Mouse (Mus musculus) hindbrain, embryonic 15.5 days (tissue): ENCODE measurements around the gene Slc25a1. TPM values are rescaled to one million over a fixed set of nuclear protein-coding genes. Genes with fewer than 3 reads are reported as not detected.

Experiments
- ATAC-seq: fragments of 200-750 bp; cut with Nextera tagmentation; 2 replicates; pipeline ENCODE4 v1.8.0; 2017; ENCODE audit warnings: low read depth, moderate number of reproducible peaks, moderate TSS enrichment; ENCODE audit not compliant: low FRiP score
- H3K27ac ChIP-seq: fragments of 300-500 bp; sonication (generic); replicated peaks from 2 replicates; pipeline ENCODE4 v1.5.1; 2015; ENCODE audit warnings: mild to moderate bottlenecking, inconsistent platforms
- H3K27me3 ChIP-seq: fragments of 300-500 bp; sonication (generic); 2 replicates; pipeline ENCODE4 v1.6.1; 2015; ENCODE audit warnings: control low read depth, inconsistent platforms
- H3K36me3 ChIP-seq: fragments of 300-500 bp; sonication (generic); 2 replicates; pipeline ENCODE4 v1.6.1; 2015; ENCODE audit warnings: control low read depth, inconsistent platforms
- H3K4me1 ChIP-seq: fragments of 300-500 bp; sonication (generic); replicated peaks from 2 replicates; pipeline ENCODE4 v1.6.1; 2015; ENCODE audit warnings: control low read depth, inconsistent platforms
- H3K4me2 ChIP-seq: fragments of 300-500 bp; sonication (generic); 2 replicates; pipeline ENCODE4 v1.6.1; 2015; ENCODE audit warnings: moderate library complexity, mild to moderate bottlenecking, inconsistent platforms
- H3K4me3 ChIP-seq: fragments of 300-500 bp; sonication (generic); 2 replicates; pipeline ENCODE4 v1.5.1; 2015; ENCODE audit warnings: mild to moderate bottlenecking, inconsistent platforms
- H3K9ac ChIP-seq: fragments of 300-500 bp; sonication (generic); 2 replicates; pipeline ENCODE4 v1.6.1; 2015; ENCODE audit warnings: inconsistent platforms
- H3K9me3 ChIP-seq: fragments of 300-500 bp; sonication (generic); 2 replicates; pipeline ENCODE4 v1.6.1; 2016; ENCODE audit warnings: control low read depth, inconsistent platforms
- WGBS: fragments of 180-500 bp; shearing (Covaris S2); methylation state at CpG from one replicate; pipeline ENCODE4 v1.1.7; 2015; 5-methylcytosine and 5-hydroxymethylcytosine counted together
- polyA plus RNA-seq: library from polyadenylated mRNA; unstranded; fragments of >200 nt; fragmentation: Nextera tagmentation; extraction: Ambion mirVana; gene quantifications from 2 replicates; pipeline ENCODE4 v1.2.1, GENCODE M21; 2015

The Slc25a1 gene
- polyA plus RNA-seq, 1 experiment from 2014 or later: 203 TPM

GRCm38 (mm10) chr16:17936776-17937175, 8.8 kb upstream of the Slc25a1 start:
- Histone ChIP-seq H3K36me3 (no peaks in the 10 kb centered on the region), H3K4me3 (no peak overlapping the region), H3K9ac (no peak overlapping the region), H3K27me3 (no peaks in the 10 kb centered on the region), H3K4me2 (no peak overlapping the region), H3K4me1 (no peaks in the 10 kb centered on the region), H3K9me3 (no peaks in the 10 kb centered on the region), H3K27ac (no peak overlapping the region)
- no peak for ATAC-seq
- 82% methylated on average over 10 of the region's 10 CpGs for WGBS

- Histone ChIP-seq H3K4me3 (no peak overlapping the region), H3K36me3 (no peaks in the 10 kb centered on the region), H3K4me1 (no peaks in the 10 kb centered on the region), H3K27ac (no peak overlapping the region), H3K4me2 (no peak overlapping the region), H3K9ac (no peak overlapping the region), H3K9me3 (no peaks in the 10 kb centered on the region), H3K27me3 (no peaks in the 10 kb centered on the region)
- 71% methylated on average over 3 of the region's 3 CpGs for WGBS
- ATAC-seq: no peak
These were observed 6.5 kb upstream of the Slc25a1 start for GRCm38 (mm10) chr16:17934445-17934910.

DNA sequence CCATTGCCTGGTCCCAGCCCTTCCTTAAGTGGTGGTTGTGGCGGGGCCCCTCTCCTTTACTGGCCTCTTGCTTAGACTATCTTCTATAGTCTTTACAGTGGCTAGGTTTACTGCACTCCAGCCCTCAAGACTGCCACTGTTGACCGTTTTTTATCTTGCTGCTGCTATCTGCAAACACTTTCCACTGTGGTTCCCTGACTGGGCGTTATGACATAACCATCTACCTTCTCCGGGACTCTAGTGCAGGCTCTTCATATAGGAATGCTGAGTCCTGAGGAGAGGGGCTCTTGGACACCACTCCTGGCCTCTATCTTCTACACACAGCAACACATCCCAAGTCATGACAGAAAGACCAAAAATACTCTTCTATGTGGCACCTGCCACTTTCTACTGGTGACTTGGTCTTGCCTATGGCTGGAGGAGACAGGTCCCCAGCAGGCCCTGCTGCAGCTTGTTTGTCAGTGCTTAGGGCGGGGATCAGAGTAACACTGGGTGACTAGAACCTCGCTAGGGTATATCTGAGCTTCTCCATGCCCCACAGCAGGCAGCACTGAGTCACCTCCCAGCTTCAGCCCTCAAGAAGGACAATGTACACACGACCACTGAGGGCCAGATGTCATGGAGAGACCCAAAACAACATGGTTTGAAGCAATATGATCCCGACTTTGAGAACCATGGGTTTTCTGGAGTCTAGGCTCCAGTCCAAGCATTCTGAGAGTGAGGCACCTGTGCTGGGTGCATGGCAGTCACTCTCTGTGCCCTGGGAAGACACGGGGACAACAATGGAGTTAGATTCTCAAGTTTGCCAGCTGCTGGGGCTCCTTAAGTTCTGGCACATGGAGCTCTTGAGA, 5.8 kb upstream of the Slc25a1 start:
- no peaks in the 10 kb centered on the region for H3K9me3 ChIP-seq
- H3K9ac ChIP-seq: no peak overlapping the region
- no peak for ATAC-seq
- no peaks in the 10 kb centered on the region for H3K27me3 ChIP-seq
- no peaks in the 10 kb centered on the region for H3K36me3 ChIP-seq
- peaks cover 2% of the 10 kb centered on the region for H3K4me1 ChIP-seq
- 70% methylated on average over 9 of the region's 9 CpGs for WGBS
- H3K4me3 ChIP-seq: no peak overlapping the region
- H3K4me2 ChIP-seq: no peak overlapping the region
- H3K27ac ChIP-seq: no peak overlapping the region

- peaks cover 8% of the 10 kb centered on the region for H3K4me1 ChIP-seq
- no peaks in the 10 kb centered on the region for H3K9me3 ChIP-seq
- H3K36me3 ChIP-seq: no peaks in the 10 kb centered on the region
- no peak overlapping the region for H3K4me2 ChIP-seq
- H3K27ac ChIP-seq: no peak overlapping the region
- WGBS: 75% methylated on average over 5 of the region's 5 CpGs
- no peaks in the 10 kb centered on the region for H3K27me3 ChIP-seq
- no peak overlapping the region for H3K9ac ChIP-seq
- H3K4me3 ChIP-seq: no peak overlapping the region
- ATAC-seq: no peak
These were observed 4.0 kb upstream of the Slc25a1 start for GRCm38 (mm10) chr16:17931906-17932460.

- H3K4me1 ChIP-seq: peaks cover 22% of the 10 kb centered on the region
- no peak overlapping the region for H3K9ac ChIP-seq
- peaks cover 17% of the 10 kb centered on the region for H3K36me3 ChIP-seq
- 50% methylated on average over 2 of the region's 2 CpGs for WGBS
- no peak for ATAC-seq
- no peak overlapping the region for H3K4me3 ChIP-seq
- H3K9me3 ChIP-seq: no peaks in the 10 kb centered on the region
- no peak overlapping the region for H3K27ac ChIP-seq
- no peaks in the 10 kb centered on the region for H3K27me3 ChIP-seq
- no peak overlapping the region for H3K4me2 ChIP-seq
These were observed 1.6 kb upstream of the Slc25a1 start for GRCm38 (mm10) chr16:17929631-17930030.

- Histone ChIP-seq H3K4me3 (no peak overlapping the region), H3K36me3 (peaks cover 18% of the 10 kb centered on the region), H3K9me3 (no peaks in the 10 kb centered on the region), H3K9ac (no peak overlapping the region), H3K27ac (peak overlapping the region; percentile 85), H3K27me3 (no peaks in the 10 kb centered on the region), H3K4me1 (peaks cover 26% of the 10 kb centered on the region), H3K4me2 (peak overlapping the region; percentile 71)
- 4% methylated on average over 2 of the region's 2 CpGs for WGBS
- peak; percentile 7; the same call in 1 of the 2 replicates for ATAC-seq
These were observed 1.2 kb upstream of the Slc25a1 start for GRCm38 (mm10) chr16:17929211-17929610.

- peak; percentile 23 for ATAC-seq
- H3K4me3 ChIP-seq: peak overlapping the region; percentile 75
- H3K9ac ChIP-seq: peak overlapping the region; percentile 81
- H3K9me3 ChIP-seq: no peaks in the 10 kb centered on the region
- H3K36me3 ChIP-seq: peaks cover 18% of the 10 kb centered on the region
- H3K27ac ChIP-seq: peak overlapping the region; percentile 85
- WGBS: 0% methylated on average over 9 of the region's 9 CpGs
- H3K27me3 ChIP-seq: no peaks in the 10 kb centered on the region
- H3K4me1 ChIP-seq: peaks cover 26% of the 10 kb centered on the region
- peak overlapping the region; percentile 71 for H3K4me2 ChIP-seq
These were observed 647 bp upstream of the Slc25a1 start for GRCm38 (mm10) chr16:17928627-17929104.

GRCm38 (mm10) chr16:17927351-17928082, 502 bp downstream of the Slc25a1 start:
- Histone ChIP-seq H3K27me3 (no peaks in the 10 kb centered on the region), H3K4me2 (peak overlapping the region; percentile 71), H3K4me1 (peaks cover 36% of the 10 kb centered on the region), H3K36me3 (peaks cover 18% of the 10 kb centered on the region), H3K4me3 (peak overlapping the region; percentile 75), H3K9ac (peak overlapping the region; percentile 81), H3K27ac (peak overlapping the region; percentile 85), H3K9me3 (no peaks in the 10 kb centered on the region)
- under 1% methylated on average over 72 of the region's 72 CpGs for WGBS
- ATAC-seq: peak; percentile 58

GRCm38 (mm10) chr16:17922163-17922538, 5.9 kb downstream of the Slc25a1 start:
- H3K27ac ChIP-seq: peak overlapping the region; percentile 92

GRCm38 (mm10) chr16:17921325-17922162, 6.5 kb downstream of the Slc25a1 start:
- Histone ChIP-seq H3K9me3 (no peaks in the 10 kb centered on the region), H3K36me3 (peaks cover 18% of the 10 kb centered on the region), H3K9ac (peak overlapping the region; percentile 81), H3K4me1 (peaks cover 41% of the 10 kb centered on the region), H3K4me3 (peak overlapping the region; percentile 80), H3K27ac (peak overlapping the region; percentile 92), H3K4me2 (peak overlapping the region; percentile 88), H3K27me3 (peaks cover 22% of the 10 kb centered on the region)
- WGBS: 2% methylated on average over 47 of the region's 47 CpGs
- ATAC-seq: peak; percentile 95

More at GRCm38 (mm10) chr16:17922163-17922538, 5.9 kb downstream of the Slc25a1 start:
- under 1% methylated on average over 14 of the region's 14 CpGs for WGBS
- Histone ChIP-seq H3K9me3 (no peaks in the 10 kb centered on the region), H3K9ac (peak overlapping the region; percentile 81), H3K4me3 (peak overlapping the region; percentile 80), H3K4me1 (peaks cover 47% of the 10 kb centered on the region), H3K36me3 (peaks cover 18% of the 10 kb centered on the region), H3K27me3 (peaks cover 16% of the 10 kb centered on the region), H3K4me2 (peak overlapping the region; percentile 88)
- peak; percentile 13 for ATAC-seq

DNA sequence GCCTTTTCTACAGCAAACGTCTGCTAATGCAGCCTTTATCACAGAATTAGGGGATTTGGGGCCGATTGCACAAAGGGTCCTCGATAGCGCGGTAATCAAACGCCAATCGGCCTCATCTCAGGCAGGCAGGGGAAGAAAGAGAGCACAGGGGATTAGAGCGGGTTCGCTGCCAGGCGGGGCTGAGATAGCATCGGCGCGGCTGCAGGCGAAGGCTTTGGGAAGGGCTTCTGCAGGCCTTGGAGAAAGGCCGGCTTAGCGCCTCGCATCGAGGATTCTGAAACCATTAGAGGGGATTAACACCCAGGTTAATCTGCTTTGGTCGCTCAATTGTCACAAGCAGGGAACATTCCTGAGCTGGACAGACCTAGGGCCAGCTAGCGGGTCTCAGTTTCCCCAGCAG, 7.4 kb downstream of the Slc25a1 start:
- 13% methylated on average over 20 of the region's 20 CpGs for WGBS
- Histone ChIP-seq H3K9ac (peak overlapping the region; percentile 16; the same call in 1 of the 2 replicates), H3K36me3 (peaks cover 10% of the 10 kb centered on the region), H3K27me3 (peaks cover 32% of the 10 kb centered on the region), H3K4me2 (peak overlapping the region; percentile 88), H3K27ac (no peak overlapping the region), H3K4me1 (peaks cover 31% of the 10 kb centered on the region), H3K9me3 (no peaks in the 10 kb centered on the region), H3K4me3 (no peak overlapping the region)
- ATAC-seq: no peak
